ENCODE assay signal across 8 mouse cellular contexts in the genomic region with DNA sequence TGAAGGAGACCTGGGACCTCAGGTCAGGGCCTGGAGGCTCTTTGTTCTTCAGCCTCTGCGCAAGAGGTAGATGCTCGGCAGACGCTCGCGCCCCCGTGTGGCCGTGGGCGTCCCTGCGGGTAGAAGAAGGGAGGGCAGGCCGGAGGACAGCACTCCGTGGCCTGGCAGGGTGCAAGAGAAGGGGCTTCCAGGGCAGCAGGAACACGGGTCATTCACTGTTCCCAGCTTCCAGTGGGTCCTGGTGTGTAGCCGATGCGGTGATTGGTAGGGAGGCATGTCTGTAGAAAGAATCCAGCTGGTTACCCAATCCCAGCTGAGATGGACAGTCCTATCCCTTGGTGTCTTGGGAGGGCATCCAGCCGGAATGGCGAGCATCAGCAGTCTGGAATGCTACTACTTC.
DNase-seq lines count a peak whose midpoint lies in the region; ATAC-seq lines count a peak whose summit lies in the region.

No protein-coding gene starts in this region.

- H3K9ac ChIP-seq in intestine, embryonic 14.5 days (ENCODE audit: low read length), result no peak overlapping the region
- no peak overlapping the region for H3K9ac ChIP-seq in limb, embryonic 11.5 days (ENCODE audit: low read length)
- H3K9ac ChIP-seq in midbrain, embryonic 14.5 days (replicated peaks; ENCODE audit: low read length), result no peak overlapping the region

- H3K27ac ChIP-seq in intestine, embryonic 14.5 days (ENCODE audit: low read depth), result no peak overlapping the region
- H3K27ac ChIP-seq in limb, embryonic 11.5 days (replicated peaks; ENCODE audit: low read depth, low read length), result no peak overlapping the region
- no peak overlapping the region for H3K27ac ChIP-seq in midbrain, embryonic 14.5 days (replicated peaks; ENCODE audit: low read depth, low read length)

- no peaks in the 10 kb centered on the region for H3K9me3 ChIP-seq in intestine, embryonic 14.5 days (ENCODE audit: control insufficient read depth, low read length)
- H3K9me3 ChIP-seq in limb, embryonic 11.5 days (ENCODE audit: control insufficient read depth, low read length), result no peaks in the 10 kb centered on the region
- no peaks in the 10 kb centered on the region for H3K9me3 ChIP-seq in midbrain, embryonic 14.5 days (ENCODE audit: control insufficient read depth, low read length)

- no peak overlapping the region for H3K4me2 ChIP-seq in intestine, embryonic 14.5 days (ENCODE audit: low read length)
- no peak overlapping the region for H3K4me2 ChIP-seq in limb, embryonic 11.5 days (ENCODE audit: low read depth, severe bottlenecking)
- H3K4me2 ChIP-seq in midbrain, embryonic 14.5 days (ENCODE audit: low read length), result no peak overlapping the region

- WGBS in intestine, embryonic 14.5 days, result 13% methylated on average over 16 of the region's 16 CpGs
- WGBS in limb, embryonic 11.5 days, result 15% methylated on average over 16 of the region's 16 CpGs
- WGBS in midbrain, embryonic 14.5 days, result 14% methylated on average over 16 of the region's 16 CpGs

- no peaks in the 10 kb centered on the region for H3K27me3 ChIP-seq in intestine, embryonic 14.5 days (replicated peaks; ENCODE audit: control insufficient read depth, insufficient read depth, low read length)
- H3K27me3 ChIP-seq in limb, embryonic 11.5 days (ENCODE audit: control insufficient read depth, insufficient read depth, low read length), result no peaks in the 10 kb centered on the region; the same call in 1 of the 2 replicates
- H3K27me3 ChIP-seq in midbrain, embryonic 14.5 days (ENCODE audit: control insufficient read depth, insufficient read depth, low read length), result peaks cover 9% of the 10 kb centered on the region

- H3K4me1 ChIP-seq in intestine, embryonic 14.5 days (replicated peaks; ENCODE audit: control insufficient read depth, insufficient read depth, low read length), result peaks cover 13% of the 10 kb centered on the region
- peaks cover 5% of the 10 kb centered on the region; the same call in 1 of the 2 replicates for H3K4me1 ChIP-seq in limb, embryonic 11.5 days (ENCODE audit: control insufficient read depth, insufficient read depth, low read length)
- H3K4me1 ChIP-seq in midbrain, embryonic 14.5 days (ENCODE audit: control insufficient read depth, insufficient read depth, low read length), result peaks cover 7% of the 10 kb centered on the region

- H3K4me3 ChIP-seq in intestine, embryonic 14.5 days (ENCODE audit: low read depth, low read length), result no peak overlapping the region
- no peak overlapping the region for H3K4me3 ChIP-seq in limb, embryonic 11.5 days (ENCODE audit: low read depth, low read length)
- no peak overlapping the region for H3K4me3 ChIP-seq in midbrain, embryonic 14.5 days (replicated peaks; ENCODE audit: low read depth, low read length)

- peak; percentile 49 for DNase-seq in CD4-positive, CD25-positive, alpha-beta regulatory T cell, adult 2 months (ENCODE audit: low read depth, low spot score)
- DNase-seq in cerebellum, adult 9-10 months, result peak; percentile 48
- DNase-seq in gastrocnemius, adult 18-20 months (ENCODE audit: low spot score), result peak; percentile 61
- DNase-seq in intestine, embryonic 14.5 days (ENCODE audit: low spot score), result peak; percentile 91
- DNase-seq in limb, embryonic 11.5 days (ENCODE audit: low spot score), result peak; percentile 91
- peak; percentile 86 for DNase-seq in midbrain, embryonic 14.5 days
- peak; percentile 46 to 84 for DNase-seq in spleen, postnatal 4 days (ENCODE audit: low spot score in 2 of 2)

- H3K36me3 ChIP-seq in intestine, embryonic 14.5 days (ENCODE audit: control insufficient read depth, insufficient read depth, low read length), result no peaks in the 10 kb centered on the region
- H3K36me3 ChIP-seq in limb, embryonic 11.5 days (ENCODE audit: control insufficient read depth, insufficient read depth, low read length), result no peaks in the 10 kb centered on the region
- no peaks in the 10 kb centered on the region for H3K36me3 ChIP-seq in midbrain, embryonic 14.5 days (ENCODE audit: control insufficient read depth, insufficient read depth, low read length)

- no peak for ATAC-seq in CD4-positive, CD25-positive, alpha-beta regulatory T cell, adult 4 months
- ATAC-seq in intestine, embryonic 14.5 days (replicated peaks; ENCODE audit: low FRiP score, low TSS enrichment, low read depth), result peak; percentile 64
- ATAC-seq in limb, embryonic 11.5 days (ENCODE audit: insufficient number of reproducible peaks, low FRiP score, low TSS enrichment, low read depth), result no peak
- no peak for ATAC-seq in midbrain, embryonic 14.5 days (ENCODE audit: low FRiP score, low TSS enrichment)
